Mouse (Mus musculus) layer of hippocampus, postnatal 25 days (tissue): ENCODE measurements around the gene B020031M17Rik. TPM values are rescaled to one million over a fixed set of nuclear protein-coding genes. Genes with fewer than 3 reads are reported as not detected.

Experiments used
- total RNA-seq, 2 experiments: library from RNA; stranded (reverse); gene quantifications; 2 replicates each; pipeline ENCODE4 v1.2.3; 2021

B020031M17Rik gene
- total RNA-seq, 2 experiments from 2014 or later: not detected

Other genes with a start within 250 kb of the B020031M17Rik start
- gene Nim1k, start 194.9 kb downstream of the B020031M17Rik start, total RNA-seq: 10 to 100 TPM; 13.2 to 13.4 TPM
- gene Zfp131, start 159.9 kb downstream of the B020031M17Rik start, total RNA-seq: 10 to 100 TPM; 38.3 to 42.1 TPM
- gene AF067063, start 120.6 kb downstream of the B020031M17Rik start, total RNA-seq: not detected
- not detected for gene D13Ertd608e, start 114.8 kb downstream of the B020031M17Rik start, total RNA-seq
- gene Tcstv1, start 56.0 kb downstream of the B020031M17Rik start, total RNA-seq: not detected
- not detected for gene Gm21761, start 21.5 kb downstream of the B020031M17Rik start, total RNA-seq
- not detected for gene Gm36079, start 76.2 kb upstream of the B020031M17Rik start, total RNA-seq
- gene Gm21188, start 101.4 kb upstream of the B020031M17Rik start, total RNA-seq: not detected
- not detected for gene Gm20767, start 189.4 kb upstream of the B020031M17Rik start, total RNA-seq
- not detected for gene Gm21818, start 221.6 kb upstream of the B020031M17Rik start, total RNA-seq